Mouse (Mus musculus): Measurements from ENCODE around the gene Slc25a10. TPM values are rescaled to one million over a fixed set of nuclear protein-coding genes. Genes with fewer than 3 reads are reported as not detected.
"Not testable (repeated sequence)": the region's sequence is repeated elsewhere in the genome, so short reads cannot be mapped to it uniquely, and the experiment has no call there.

Slc25a10 gene
- polyA plus RNA-seq, 1 experiment from 2014 or later: 83.4 TPM

DNA sequence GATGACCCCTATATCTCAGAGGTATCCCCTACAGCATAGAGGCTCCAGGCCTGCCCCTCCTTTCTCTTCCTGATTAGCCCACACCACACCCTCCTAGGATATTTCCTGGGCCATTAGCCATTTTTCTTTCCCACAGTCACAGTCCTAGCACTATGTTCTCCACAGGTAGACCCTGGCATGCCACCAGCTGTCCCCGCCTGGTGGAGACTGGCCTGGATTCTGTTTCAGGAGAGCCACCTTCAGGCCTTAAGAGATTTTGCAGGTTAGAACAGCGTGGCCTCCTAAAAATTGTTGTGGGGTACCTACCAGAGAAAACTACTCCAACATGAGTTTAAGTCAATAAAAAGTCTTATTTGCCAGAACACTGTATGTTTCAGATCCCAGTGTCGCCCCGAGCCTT lies 15.3 kb downstream of the Slc25a10 start:
- peaks cover 6% of the 10 kb centered on the region; the same call in 1 of the 2 replicates for H3K4me1 ChIP-seq (ENCODE audit: insufficient read depth, low read depth, low read length)
- no peak for TF ChIP-seq EP300 (IDR thresholded peaks at IDR 0.05)
- peak; percentile 72 for TF ChIP-seq CTCF (IDR thresholded peaks at IDR 0.05)
- no peaks in the 10 kb centered on the region for H3K36me3 ChIP-seq (ENCODE audit: insufficient read depth, low read length)
- no peaks in the 10 kb centered on the region for H3K9me3 ChIP-seq (ENCODE audit: low read length)
- 48% methylated on average over 4 of the region's 4 CpGs for WGBS
- ATAC-seq: peak; percentile 60
- no peaks in the 10 kb centered on the region for H3K27me3 ChIP-seq (replicated peaks; ENCODE audit: insufficient read depth, low read length)
- no peak overlapping the region for H3K4me2 ChIP-seq (replicated peaks; ENCODE audit: low read depth, low read length)
- no peak overlapping the region for H3K4me3 ChIP-seq (ENCODE audit: low read depth, low read length)
- peak; percentile 88 for DNase-seq (ENCODE audit: low spot score)
- no peak overlapping the region for H3K9ac ChIP-seq (replicated peaks; ENCODE audit: low read depth)
- H3K27ac ChIP-seq (ENCODE audit: low read length): peak overlapping the region; percentile 85

GRCm38 (mm10) chr11:120507611-120508289 lies 16.1 kb downstream of the Slc25a10 start:
- Histone ChIP-seq H3K4me1 (ENCODE audit: insufficient read depth, low read depth, low read length) (peaks cover 6% of the 10 kb centered on the region; the same call in 1 of the 2 replicates), H3K4me2 (replicated peaks; ENCODE audit: low read depth, low read length) (no peak overlapping the region), H3K4me3 (ENCODE audit: low read depth, low read length) (no peak overlapping the region), H3K27me3 (replicated peaks; ENCODE audit: insufficient read depth, low read length) (no peaks in the 10 kb centered on the region), H3K9ac (replicated peaks; ENCODE audit: low read depth) (no peak overlapping the region), H3K27ac (ENCODE audit: low read length) (peak overlapping the region; percentile 88), H3K36me3 (ENCODE audit: insufficient read depth, low read length) (no peaks in the 10 kb centered on the region), H3K9me3 (ENCODE audit: low read length) (no peaks in the 10 kb centered on the region)
- ATAC-seq: peak; percentile 93
- 43% methylated on average over 13 of the region's 13 CpGs for WGBS
- DNase-seq (ENCODE audit: low spot score): peak; percentile 96
- no peak for TF ChIP-seq CTCF (IDR thresholded peaks at IDR 0.05)
- TF ChIP-seq EP300 (IDR thresholded peaks at IDR 0.05): peak; percentile 96

- no peak for DNase-seq (ENCODE audit: low spot score)
- Histone ChIP-seq H3K36me3 (ENCODE audit: insufficient read depth, low read length) (no peaks in the 10 kb centered on the region), H3K4me2 (replicated peaks; ENCODE audit: low read depth, low read length) (no peak overlapping the region), H3K9me3 (ENCODE audit: low read length) (no peaks in the 10 kb centered on the region), H3K4me1 (ENCODE audit: insufficient read depth, low read depth, low read length) (peaks cover 6% of the 10 kb centered on the region; the same call in 1 of the 2 replicates), H3K4me3 (ENCODE audit: low read depth, low read length) (no peak overlapping the region), H3K27me3 (replicated peaks; ENCODE audit: insufficient read depth, low read length) (no peaks in the 10 kb centered on the region), H3K27ac (ENCODE audit: low read length) (peak overlapping the region; percentile 88), H3K9ac (replicated peaks; ENCODE audit: low read depth) (no peak overlapping the region)
- 63% methylated on average over 9 of the region's 9 CpGs for WGBS
- ATAC-seq: peak; percentile 18
- TF ChIP-seq CTCF (IDR thresholded peaks at IDR 0.05): no peak
- TF ChIP-seq EP300 (IDR thresholded peaks at IDR 0.05): no peak
These were observed 16.7 kb downstream of the Slc25a10 start for GRCm38 (mm10) chr11:120508290-120508870.

DNA sequence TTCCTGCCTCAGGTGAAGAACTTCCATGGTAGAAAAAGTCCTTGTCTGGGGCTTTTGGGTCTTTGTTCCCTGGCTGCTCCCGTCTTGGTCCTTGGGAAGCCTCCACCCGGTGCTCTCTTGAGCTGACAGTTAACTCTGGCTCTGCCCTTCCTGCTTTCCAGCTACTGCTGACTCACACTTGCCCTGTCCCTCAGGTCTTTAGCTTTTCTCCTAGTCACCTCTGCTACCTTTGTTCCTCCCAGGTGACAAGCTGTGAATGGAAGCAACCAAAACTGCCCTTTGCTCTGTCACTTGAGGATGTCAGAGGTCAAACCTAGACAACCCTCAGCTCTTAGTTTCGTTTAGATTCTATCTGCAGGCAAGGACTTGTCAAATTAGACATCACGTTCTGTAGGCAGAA lies 18.3 kb downstream of the Slc25a10 start:
- Histone ChIP-seq H3K4me3 (ENCODE audit: low read depth, low read length) (no peak overlapping the region), H3K36me3 (ENCODE audit: insufficient read depth, low read length) (no peaks in the 10 kb centered on the region), H3K27ac (ENCODE audit: low read length) (peak overlapping the region; percentile 77), H3K27me3 (replicated peaks; ENCODE audit: insufficient read depth, low read length) (no peaks in the 10 kb centered on the region), H3K9ac (replicated peaks; ENCODE audit: low read depth) (no peak overlapping the region), H3K9me3 (ENCODE audit: low read length) (no peaks in the 10 kb centered on the region), H3K4me1 (ENCODE audit: insufficient read depth, low read depth, low read length) (peaks cover 6% of the 10 kb centered on the region; the same call in 1 of the 2 replicates), H3K4me2 (replicated peaks; ENCODE audit: low read depth, low read length) (peak overlapping the region; percentile 54; the same call in 1 of the 2 replicates)
- no peak for ATAC-seq
- 36% methylated on average over 4 of the region's 4 CpGs for WGBS
- DNase-seq (ENCODE audit: low spot score): no peak
- TF ChIP-seq EP300 (IDR thresholded peaks at IDR 0.05) (no peak), CTCF (IDR thresholded peaks at IDR 0.05) (no peak)

DNA sequence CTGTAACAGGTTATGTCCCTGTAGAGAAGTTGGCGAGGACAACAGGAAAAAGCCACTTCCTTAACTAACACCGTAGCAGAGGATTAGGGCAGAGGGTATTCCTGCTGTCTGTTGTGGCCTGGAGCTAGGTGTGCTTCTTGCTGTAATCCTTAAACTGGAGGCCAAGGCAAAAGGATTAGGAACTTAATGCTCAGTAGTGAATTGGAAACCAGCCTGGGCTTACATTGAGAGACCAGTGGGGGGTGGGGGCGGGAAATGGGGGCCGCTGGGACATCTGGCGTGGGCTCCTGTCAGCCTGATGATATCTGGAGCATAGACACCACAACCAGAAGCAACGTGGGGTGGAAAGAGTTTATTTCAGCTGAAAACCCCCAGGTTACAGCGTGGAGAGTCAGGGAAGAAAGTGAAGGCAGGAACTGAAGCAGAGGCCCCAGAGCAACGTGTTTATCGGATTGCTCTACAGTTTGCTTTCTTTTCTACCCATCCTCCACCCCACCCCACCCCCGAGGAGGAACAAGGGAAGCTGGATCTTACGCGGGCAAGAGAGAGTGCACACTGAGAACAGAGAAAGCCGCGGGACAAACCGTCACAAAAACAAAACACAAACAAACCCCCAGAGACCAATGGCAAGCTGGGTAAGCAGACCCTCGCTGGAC lies 18.9 kb downstream of the Slc25a10 start:
- Histone ChIP-seq H3K4me2 (replicated peaks; ENCODE audit: low read depth, low read length) (peak overlapping the region; percentile 54), H3K27me3 (replicated peaks; ENCODE audit: insufficient read depth, low read length) (no peaks in the 10 kb centered on the region), H3K9ac (replicated peaks; ENCODE audit: low read depth) (peak overlapping the region; percentile 38; the same call in 1 of the 2 replicates), H3K9me3 (ENCODE audit: low read length) (no peaks in the 10 kb centered on the region), H3K4me3 (ENCODE audit: low read depth, low read length) (peak overlapping the region; percentile 20), H3K27ac (ENCODE audit: low read length) (peak overlapping the region; percentile 77), H3K4me1 (ENCODE audit: insufficient read depth, low read depth, low read length) (peaks cover 6% of the 10 kb centered on the region; the same call in 1 of the 2 replicates), H3K36me3 (ENCODE audit: insufficient read depth, low read length) (no peaks in the 10 kb centered on the region)
- 8% methylated on average over 16 of the region's 16 CpGs for WGBS
- TF ChIP-seq CTCF (IDR thresholded peaks at IDR 0.05) (no peak), EP300 (IDR thresholded peaks at IDR 0.05) (no peak)
- peak; percentile 64 for DNase-seq (ENCODE audit: low spot score)
- no peak for ATAC-seq

DNA sequence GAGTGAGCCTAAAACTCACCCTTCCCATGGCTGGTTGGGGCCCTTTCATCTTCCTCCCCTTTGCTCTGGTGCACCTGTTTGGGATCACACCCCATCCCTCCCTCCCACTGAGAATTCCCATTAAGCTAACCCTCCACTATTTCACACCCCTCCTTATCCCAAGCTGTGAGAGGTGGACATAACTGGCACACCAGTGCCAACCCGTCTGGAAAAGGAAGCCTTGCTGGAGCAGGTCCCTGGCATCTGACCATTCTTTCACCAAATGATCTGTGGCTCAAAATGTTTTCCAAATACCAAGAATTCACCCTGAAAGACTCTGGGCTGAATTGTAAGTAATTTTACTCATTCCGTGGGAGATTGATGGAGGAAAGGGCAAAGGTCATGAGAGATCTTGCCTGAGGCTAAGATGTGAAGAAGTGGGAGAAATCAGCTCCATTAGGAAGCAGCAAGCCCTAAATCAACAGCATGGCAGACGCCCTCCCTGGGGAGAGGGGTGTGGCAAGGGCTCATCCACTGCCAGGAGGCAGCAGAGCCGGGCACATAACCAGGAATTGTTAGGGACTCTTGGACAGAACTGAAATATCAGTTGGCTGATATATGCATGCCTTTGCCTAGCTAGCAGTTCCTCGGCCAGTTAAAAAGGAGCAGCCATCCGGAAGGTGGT lies 21.3 kb downstream of the Slc25a10 start:
- Histone ChIP-seq H3K9ac (replicated peaks; ENCODE audit: low read depth) (no peak overlapping the region), H3K27me3 (replicated peaks; ENCODE audit: insufficient read depth, low read length) (no peaks in the 10 kb centered on the region), H3K36me3 (ENCODE audit: insufficient read depth, low read length) (no peaks in the 10 kb centered on the region), H3K9me3 (ENCODE audit: low read length) (no peaks in the 10 kb centered on the region), H3K27ac (ENCODE audit: low read length) (no peak overlapping the region), H3K4me1 (ENCODE audit: insufficient read depth, low read depth, low read length) (peaks cover 6% of the 10 kb centered on the region; the same call in 1 of the 2 replicates), H3K4me2 (replicated peaks; ENCODE audit: low read depth, low read length) (no peak overlapping the region), H3K4me3 (ENCODE audit: low read depth, low read length) (no peak overlapping the region)
- DNase-seq (ENCODE audit: low spot score): no peak
- ATAC-seq: no peak
- 30% methylated on average over 6 of the region's 6 CpGs for WGBS
- TF ChIP-seq EP300 (IDR thresholded peaks at IDR 0.05) (no peak), CTCF (IDR thresholded peaks at IDR 0.05) (no peak)

DNA sequence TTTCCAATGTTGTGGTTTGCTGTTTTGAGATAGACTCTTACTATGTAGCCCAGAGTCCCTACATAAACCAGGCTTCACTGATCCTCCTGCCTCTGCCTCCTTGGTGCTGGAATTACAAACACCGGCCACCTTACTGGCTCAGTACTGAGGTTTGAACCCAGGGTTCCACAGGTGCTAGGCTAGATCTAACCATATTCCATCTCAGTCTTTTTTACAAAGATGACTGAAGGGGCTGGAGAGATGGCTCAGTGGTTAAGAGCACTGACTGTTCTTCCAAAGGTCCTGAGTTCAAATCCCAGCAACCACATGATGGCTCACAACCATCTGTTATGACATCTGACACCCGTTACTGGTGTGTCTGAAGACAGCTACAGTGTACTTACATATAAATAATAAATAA lies 22.6 kb downstream of the Slc25a10 start:
- not testable (repeated sequence) for H3K9ac ChIP-seq (replicated peaks; ENCODE audit: low read depth); DNase-seq (ENCODE audit: low spot score); H3K4me2 ChIP-seq (replicated peaks; ENCODE audit: low read depth, low read length); H3K27ac ChIP-seq (ENCODE audit: low read length); H3K9me3 ChIP-seq (ENCODE audit: low read length); H3K36me3 ChIP-seq (ENCODE audit: insufficient read depth, low read length); H3K27me3 ChIP-seq (replicated peaks; ENCODE audit: insufficient read depth, low read length); ATAC-seq; H3K4me3 ChIP-seq (ENCODE audit: low read depth, low read length)
- WGBS: 83% methylated on average over 2 of the region's 2 CpGs
- H3K4me1 ChIP-seq (ENCODE audit: insufficient read depth, low read depth, low read length): peaks cover 11% of the 10 kb centered on the region

Data from lung, postnatal 0 days (tissue).